Mouse (Mus musculus) stomach, postnatal 0 days (tissue): ENCODE measurements at regions not wholly inside any gene's neighbourhood (a gene's known extent, or its start where the extent isn't known, plus 50 kb on each side); places are given as distances from the start of the nearest gene placed in this dataset.
"Not testable (repeated sequence)": the region's sequence is repeated elsewhere in the genome, so short reads cannot be mapped to it uniquely, and the experiment has no call there.

Source experiments
- CTCF ChIP-seq: IDR thresholded peaks from 2 replicates; pipeline ENCODE4 v1.5.1; 2016; ENCODE audit warnings: antibody characterized with exemption, low read depth, mild to moderate bottlenecking, moderate library complexity
- EP300 ChIP-seq: optimal IDR thresholded peaks from 2 replicates; pipeline ENCODE3; 2016; ENCODE audit warnings: antibody characterized with exemption

DNA sequence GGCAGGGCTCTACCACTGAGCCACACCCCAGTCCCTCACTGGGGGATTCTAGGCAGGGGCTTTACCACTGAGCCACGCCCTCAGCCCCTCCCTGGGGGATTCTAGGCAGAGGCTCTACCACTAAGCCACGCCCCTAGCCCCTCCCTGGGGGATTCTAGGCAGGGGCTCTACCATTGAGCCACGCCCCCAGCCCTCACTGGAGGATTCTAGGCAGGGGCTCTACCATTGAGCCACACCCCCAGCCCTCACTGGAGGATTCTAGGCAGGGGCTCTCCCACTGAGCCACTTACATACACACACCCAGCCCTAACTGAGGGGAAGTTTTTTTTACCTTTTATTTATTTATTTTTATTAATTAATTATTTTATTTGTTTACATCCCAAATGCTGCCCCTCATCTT, 62.3 kb downstream of the Tmem270 start:
- not testable (repeated sequence) for TF ChIP-seq EP300, CTCF
